Mouse (Mus musculus): ENCODE data around the gene Scamp1. TPM values are rescaled to one million over a fixed set of nuclear protein-coding genes. Genes with fewer than 3 reads are reported as not detected.

The Scamp1 gene
- polyA plus RNA-seq, 1 experiment from 2014 or later: 29.6 TPM

DNA sequence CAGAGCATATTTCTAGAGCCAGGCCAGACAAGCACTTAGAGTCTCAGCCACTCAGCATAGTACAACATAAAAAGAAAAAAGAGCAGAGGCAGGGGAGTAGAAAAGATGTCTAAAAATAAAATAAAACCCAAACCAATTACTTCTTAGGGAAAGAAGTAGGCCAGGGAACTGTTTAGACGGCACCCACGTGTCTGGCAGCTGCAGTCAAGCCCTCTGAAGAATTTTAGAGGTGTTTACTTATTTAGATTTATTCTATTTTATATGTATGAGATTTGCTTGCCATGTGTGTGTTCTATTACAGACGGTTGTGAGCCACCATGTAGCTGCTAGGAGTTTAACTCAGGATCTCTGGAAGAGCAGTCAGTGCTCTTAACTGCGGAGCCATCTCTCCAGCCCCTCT, 18.5 kb downstream of the Scamp1 start:
- Histone ChIP-seq H3K4me2 (ENCODE audit: low read depth, severe bottlenecking) (no peak overlapping the region), H3K9me3 (ENCODE audit: control insufficient read depth, low read length) (no peaks in the 10 kb centered on the region; the same call in 1 of the 2 replicates), H3K4me1 (ENCODE audit: control insufficient read depth, insufficient read depth, low read length) (no peaks in the 10 kb centered on the region; the same call in 1 of the 2 replicates), H3K27ac (replicated peaks; ENCODE audit: low read depth, low read length) (no peak overlapping the region), H3K36me3 (ENCODE audit: control insufficient read depth, insufficient read depth, low read length) (no peaks in the 10 kb centered on the region), H3K27me3 (ENCODE audit: control insufficient read depth, insufficient read depth, low read length) (no peaks in the 10 kb centered on the region), H3K9ac (ENCODE audit: low read length) (no peak overlapping the region), H3K4me3 (ENCODE audit: low read depth, low read length) (no peak overlapping the region)
- WGBS: 83% methylated on average over 4 of the region's 4 CpGs
- no peak for ATAC-seq (ENCODE audit: insufficient number of reproducible peaks, low FRiP score, low TSS enrichment, low read depth)
- DNase-seq (ENCODE audit: low spot score): no peak

- Histone ChIP-seq H3K4me1 (ENCODE audit: control insufficient read depth, insufficient read depth, low read length) (peaks cover 3% of the 10 kb centered on the region), H3K36me3 (ENCODE audit: control insufficient read depth, insufficient read depth, low read length) (no peaks in the 10 kb centered on the region), H3K9me3 (ENCODE audit: control insufficient read depth, low read length) (no peaks in the 10 kb centered on the region; the same call in 1 of the 2 replicates), H3K4me3 (ENCODE audit: low read depth, low read length) (no peak overlapping the region), H3K27me3 (ENCODE audit: control insufficient read depth, insufficient read depth, low read length) (no peaks in the 10 kb centered on the region), H3K9ac (ENCODE audit: low read length) (no peak overlapping the region), H3K27ac (replicated peaks; ENCODE audit: low read depth, low read length) (no peak overlapping the region), H3K4me2 (ENCODE audit: low read depth, severe bottlenecking) (no peak overlapping the region)
- DNase-seq (ENCODE audit: low spot score): no peak
- WGBS: 92% methylated on average over 6 of the region's 6 CpGs
- ATAC-seq (ENCODE audit: insufficient number of reproducible peaks, low FRiP score, low TSS enrichment, low read depth): no peak
Measured at GRCm38 (mm10) chr13:94266530-94266929, 19.1 kb downstream of the Scamp1 start.

DNA sequence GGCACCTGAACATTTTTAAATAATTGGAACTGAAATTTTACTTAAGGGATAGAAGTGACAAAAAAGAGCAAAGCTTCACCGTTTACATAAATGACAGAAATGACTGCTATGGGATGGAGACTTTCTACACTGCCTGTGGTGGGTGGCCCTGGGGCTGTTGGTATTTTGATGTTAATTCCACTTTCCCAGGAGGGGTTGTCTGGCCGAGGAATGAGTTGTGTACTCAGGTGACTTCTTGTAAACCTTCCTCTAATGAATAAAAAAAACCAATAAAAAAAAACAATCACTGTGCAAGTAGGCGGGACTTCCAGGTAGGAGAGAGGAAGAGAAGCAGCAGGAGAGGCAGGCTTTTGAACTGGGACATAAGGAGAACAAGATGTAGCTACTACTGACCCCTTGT, 20.4 kb downstream of the Scamp1 start:
- Histone ChIP-seq H3K36me3 (ENCODE audit: control insufficient read depth, insufficient read depth, low read length) (no peaks in the 10 kb centered on the region), H3K27me3 (ENCODE audit: control insufficient read depth, insufficient read depth, low read length) (no peaks in the 10 kb centered on the region), H3K9me3 (ENCODE audit: control insufficient read depth, low read length) (no peaks in the 10 kb centered on the region; the same call in 1 of the 2 replicates), H3K4me2 (ENCODE audit: low read depth, severe bottlenecking) (no peak overlapping the region), H3K4me3 (ENCODE audit: low read depth, low read length) (no peak overlapping the region), H3K9ac (ENCODE audit: low read length) (no peak overlapping the region), H3K27ac (replicated peaks; ENCODE audit: low read depth, low read length) (no peak overlapping the region), H3K4me1 (ENCODE audit: control insufficient read depth, insufficient read depth, low read length) (peaks cover 6% of the 10 kb centered on the region; the same call in 1 of the 2 replicates)
- WGBS: 67% methylated on average over 3 of the region's 3 CpGs
- ATAC-seq (ENCODE audit: insufficient number of reproducible peaks, low FRiP score, low TSS enrichment, low read depth) (no peak), DNase-seq (ENCODE audit: low spot score) (no peak)

GRCm38 (mm10) chr13:94263943-94264342, 21.7 kb downstream of the Scamp1 start:
- Histone ChIP-seq H3K4me1 (ENCODE audit: control insufficient read depth, insufficient read depth, low read length) (peaks cover 6% of the 10 kb centered on the region; the same call in 1 of the 2 replicates), H3K27me3 (ENCODE audit: control insufficient read depth, insufficient read depth, low read length) (no peaks in the 10 kb centered on the region), H3K27ac (replicated peaks; ENCODE audit: low read depth, low read length) (no peak overlapping the region), H3K9ac (ENCODE audit: low read length) (no peak overlapping the region), H3K9me3 (ENCODE audit: control insufficient read depth, low read length) (no peaks in the 10 kb centered on the region; the same call in 1 of the 2 replicates), H3K4me2 (ENCODE audit: low read depth, severe bottlenecking) (no peak overlapping the region), H3K36me3 (ENCODE audit: control insufficient read depth, insufficient read depth, low read length) (no peaks in the 10 kb centered on the region), H3K4me3 (ENCODE audit: low read depth, low read length) (no peak overlapping the region)
- 93% methylated on average over 5 of the region's 5 CpGs for WGBS
- DNase-seq (ENCODE audit: low spot score): no peak
- ATAC-seq (ENCODE audit: insufficient number of reproducible peaks, low FRiP score, low TSS enrichment, low read depth): no peak

DNA sequence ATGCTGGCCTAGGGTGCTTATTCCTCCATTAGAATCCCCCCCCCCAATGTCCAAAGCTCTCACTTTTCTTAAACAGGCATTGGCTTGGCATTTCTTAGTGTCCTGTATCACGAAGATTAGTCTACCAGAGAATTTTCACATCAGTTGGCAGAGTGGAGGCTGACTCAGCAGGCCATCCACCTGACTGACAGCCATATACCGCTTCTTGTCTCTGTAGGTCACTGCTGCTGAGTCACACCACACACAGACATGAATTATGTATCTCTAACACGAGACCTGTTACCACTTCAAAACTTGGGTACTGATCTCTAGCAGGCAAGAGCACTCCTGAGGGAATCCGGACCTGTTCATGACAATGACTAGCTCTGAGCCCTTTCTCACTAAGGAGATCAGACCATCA, 23.1 kb downstream of the Scamp1 start:
- H3K4me3 ChIP-seq (ENCODE audit: low read depth, low read length): no peak overlapping the region
- no peak overlapping the region for H3K9ac ChIP-seq (ENCODE audit: low read length)
- no peaks in the 10 kb centered on the region for H3K36me3 ChIP-seq (ENCODE audit: control insufficient read depth, insufficient read depth, low read length)
- no peak for DNase-seq (ENCODE audit: low spot score)
- H3K4me2 ChIP-seq (ENCODE audit: low read depth, severe bottlenecking): no peak overlapping the region
- no peak overlapping the region for H3K27ac ChIP-seq (replicated peaks; ENCODE audit: low read depth, low read length)
- no peaks in the 10 kb centered on the region; the same call in 1 of the 2 replicates for H3K9me3 ChIP-seq (ENCODE audit: control insufficient read depth, low read length)
- H3K27me3 ChIP-seq (ENCODE audit: control insufficient read depth, insufficient read depth, low read length): no peaks in the 10 kb centered on the region
- H3K4me1 ChIP-seq (ENCODE audit: control insufficient read depth, insufficient read depth, low read length): peaks cover 6% of the 10 kb centered on the region; the same call in 1 of the 2 replicates
- no peak for ATAC-seq (ENCODE audit: insufficient number of reproducible peaks, low FRiP score, low TSS enrichment, low read depth)
- WGBS: 84% methylated on average over 4 of the region's 4 CpGs

- no peak overlapping the region for H3K27ac ChIP-seq (replicated peaks; ENCODE audit: low read depth, low read length)
- ATAC-seq (ENCODE audit: insufficient number of reproducible peaks, low FRiP score, low TSS enrichment, low read depth): no peak
- 50% methylated on average over 6 of the region's 6 CpGs for WGBS
Measured at GRCm38 (mm10) chr13:94261624-94262023, 24.0 kb downstream of the Scamp1 start.

GRCm38 (mm10) chr13:94260961-94261360, 24.7 kb downstream of the Scamp1 start:
- H3K27me3 ChIP-seq (ENCODE audit: control insufficient read depth, insufficient read depth, low read length): no peaks in the 10 kb centered on the region

More at GRCm38 (mm10) chr13:94261624-94262023, 24.0 kb downstream of the Scamp1 start:
- H3K9me3 ChIP-seq (ENCODE audit: control insufficient read depth, low read length): no peaks in the 10 kb centered on the region; the same call in 1 of the 2 replicates
- no peak overlapping the region for H3K4me2 ChIP-seq (ENCODE audit: low read depth, severe bottlenecking)
- no peaks in the 10 kb centered on the region for H3K27me3 ChIP-seq (ENCODE audit: control insufficient read depth, insufficient read depth, low read length)
- no peak for DNase-seq (ENCODE audit: low spot score)
- H3K4me3 ChIP-seq (ENCODE audit: low read depth, low read length): no peak overlapping the region
- no peak overlapping the region for H3K9ac ChIP-seq (ENCODE audit: low read length)
- no peaks in the 10 kb centered on the region for H3K36me3 ChIP-seq (ENCODE audit: control insufficient read depth, insufficient read depth, low read length)
- peaks cover 6% of the 10 kb centered on the region; the same call in 1 of the 2 replicates for H3K4me1 ChIP-seq (ENCODE audit: control insufficient read depth, insufficient read depth, low read length)

GRCm38 (mm10) chr13:94259210-94259609, 26.4 kb downstream of the Scamp1 start:
- H3K4me2 ChIP-seq (ENCODE audit: low read depth, severe bottlenecking): no peak overlapping the region

More at GRCm38 (mm10) chr13:94260961-94261360, 24.7 kb downstream of the Scamp1 start:
- DNase-seq (ENCODE audit: low spot score): no peak
- Histone ChIP-seq H3K27ac (replicated peaks; ENCODE audit: low read depth, low read length) (no peak overlapping the region), H3K4me3 (ENCODE audit: low read depth, low read length) (no peak overlapping the region), H3K4me1 (ENCODE audit: control insufficient read depth, insufficient read depth, low read length) (peaks cover 6% of the 10 kb centered on the region; the same call in 1 of the 2 replicates), H3K9ac (ENCODE audit: low read length) (no peak overlapping the region), H3K9me3 (ENCODE audit: control insufficient read depth, low read length) (no peaks in the 10 kb centered on the region; the same call in 1 of the 2 replicates), H3K4me2 (ENCODE audit: low read depth, severe bottlenecking) (no peak overlapping the region), H3K36me3 (ENCODE audit: control insufficient read depth, insufficient read depth, low read length) (no peaks in the 10 kb centered on the region)
- 80% methylated on average over 8 of the region's 8 CpGs for WGBS
- no peak for ATAC-seq (ENCODE audit: insufficient number of reproducible peaks, low FRiP score, low TSS enrichment, low read depth)

GRCm38 (mm10) chr13:94258530-94258929, 27.1 kb downstream of the Scamp1 start:
- no peak overlapping the region for H3K4me2 ChIP-seq (ENCODE audit: low read depth, severe bottlenecking)
- H3K27ac ChIP-seq (replicated peaks; ENCODE audit: low read depth, low read length): no peak overlapping the region
- no peaks in the 10 kb centered on the region for H3K27me3 ChIP-seq (ENCODE audit: control insufficient read depth, insufficient read depth, low read length)
- 84% methylated on average over 6 of the region's 6 CpGs for WGBS
- no peak overlapping the region for H3K9ac ChIP-seq (ENCODE audit: low read length)
- no peaks in the 10 kb centered on the region for H3K9me3 ChIP-seq (ENCODE audit: control insufficient read depth, low read length)
- H3K4me1 ChIP-seq (ENCODE audit: control insufficient read depth, insufficient read depth, low read length): peaks cover 6% of the 10 kb centered on the region; the same call in 1 of the 2 replicates
- no peak overlapping the region for H3K4me3 ChIP-seq (ENCODE audit: low read depth, low read length)
- ATAC-seq (ENCODE audit: insufficient number of reproducible peaks, low FRiP score, low TSS enrichment, low read depth) (no peak), DNase-seq (ENCODE audit: low spot score) (no peak)
- no peaks in the 10 kb centered on the region for H3K36me3 ChIP-seq (ENCODE audit: control insufficient read depth, insufficient read depth, low read length)

More at GRCm38 (mm10) chr13:94259210-94259609, 26.4 kb downstream of the Scamp1 start:
- no peaks in the 10 kb centered on the region for H3K27me3 ChIP-seq (ENCODE audit: control insufficient read depth, insufficient read depth, low read length)
- no peak overlapping the region for H3K9ac ChIP-seq (ENCODE audit: low read length)
- H3K4me1 ChIP-seq (ENCODE audit: control insufficient read depth, insufficient read depth, low read length): peaks cover 6% of the 10 kb centered on the region; the same call in 1 of the 2 replicates
- no peaks in the 10 kb centered on the region for H3K9me3 ChIP-seq (ENCODE audit: control insufficient read depth, low read length)
- no peak overlapping the region for H3K27ac ChIP-seq (replicated peaks; ENCODE audit: low read depth, low read length)
- ATAC-seq (ENCODE audit: insufficient number of reproducible peaks, low FRiP score, low TSS enrichment, low read depth) (no peak), DNase-seq (ENCODE audit: low spot score) (no peak)
- WGBS: 72% methylated on average over 5 of the region's 5 CpGs
- H3K4me3 ChIP-seq (ENCODE audit: low read depth, low read length): no peak overlapping the region
- no peaks in the 10 kb centered on the region for H3K36me3 ChIP-seq (ENCODE audit: control insufficient read depth, insufficient read depth, low read length)

All from limb, embryonic 11.5 days (tissue).